Mouse (Mus musculus): ENCODE results near the gene Nr1d1. TPM values are rescaled to one million over a fixed set of nuclear protein-coding genes. Genes with fewer than 3 reads are reported as not detected.

The Nr1d1 gene
- total and polyA plus RNA-seq, 2 experiments from 2014 or later: 6.7 to 10.8 TPM

GRCm38 (mm10) chr11:98746855-98747693, 28.1 kb downstream of the Nr1d1 start:
- Histone ChIP-seq H3K4me1 (ENCODE audit: insufficient read depth) (peaks cover 75% of the 10 kb centered on the region), H3K27me3 (ENCODE audit: insufficient read depth, low read length) (no peaks in the 10 kb centered on the region), H3K4me2 (ENCODE audit: low read depth) (peak overlapping the region; percentile 94), H3K4me3 (ENCODE audit: low read depth, low read length) (peak overlapping the region; percentile 22), H3K27ac (ENCODE audit: low read depth, low read length) (peak overlapping the region; percentile 99), H3K36me3 (ENCODE audit: insufficient read depth) (no peaks in the 10 kb centered on the region), H3K9ac (peak overlapping the region; percentile 50), H3K9me3 (ENCODE audit: low read length) (no peaks in the 10 kb centered on the region)
- peak; percentile 84 for ATAC-seq
- no peak for TF ChIP-seq CTCF (IDR thresholded peaks at IDR 0.05; ENCODE audit: low read depth)
- WGBS: 6% methylated on average over 19 of the region's 19 CpGs
- DNase-seq: peak; percentile 96

- ATAC-seq (no peak), DNase-seq (no peak)
- Histone ChIP-seq H3K27me3 (ENCODE audit: insufficient read depth, low read length) (no peaks in the 10 kb centered on the region), H3K4me3 (ENCODE audit: low read depth, low read length) (peak overlapping the region; percentile 22), H3K4me1 (ENCODE audit: insufficient read depth) (peaks cover 70% of the 10 kb centered on the region), H3K9ac (peak overlapping the region; percentile 50), H3K9me3 (ENCODE audit: low read length) (no peaks in the 10 kb centered on the region), H3K4me2 (ENCODE audit: low read depth) (peak overlapping the region; percentile 94), H3K36me3 (ENCODE audit: insufficient read depth) (no peaks in the 10 kb centered on the region), H3K27ac (ENCODE audit: low read depth, low read length) (peak overlapping the region; percentile 99)
- TF ChIP-seq CTCF (IDR thresholded peaks at IDR 0.05; ENCODE audit: low read depth): no peak
- WGBS: 41% methylated on average over 12 of the region's 12 CpGs
These were observed 28.9 kb downstream of the Nr1d1 start for GRCm38 (mm10) chr11:98745932-98746853.

GRCm38 (mm10) chr11:98744456-98745019, 30.6 kb downstream of the Nr1d1 start:
- Histone ChIP-seq H3K36me3 (ENCODE audit: insufficient read depth) (no peaks in the 10 kb centered on the region), H3K27ac (ENCODE audit: low read depth, low read length) (peak overlapping the region; percentile 99), H3K4me1 (ENCODE audit: insufficient read depth) (peaks cover 67% of the 10 kb centered on the region), H3K4me3 (ENCODE audit: low read depth, low read length) (peak overlapping the region; percentile 97), H3K9ac (peak overlapping the region; percentile 99), H3K4me2 (ENCODE audit: low read depth) (peak overlapping the region; percentile 94), H3K27me3 (ENCODE audit: insufficient read depth, low read length) (no peaks in the 10 kb centered on the region), H3K9me3 (ENCODE audit: low read length) (no peaks in the 10 kb centered on the region)
- DNase-seq (no peak), ATAC-seq (no peak)
- no peak for TF ChIP-seq CTCF (IDR thresholded peaks at IDR 0.05; ENCODE audit: low read depth)
- 24% methylated on average over 7 of the region's 7 CpGs for WGBS

GRCm38 (mm10) chr11:98743655-98744345, 31.3 kb downstream of the Nr1d1 start:
- peaks cover 59% of the 10 kb centered on the region for H3K4me1 ChIP-seq (ENCODE audit: insufficient read depth)
- ATAC-seq (no peak), DNase-seq (no peak)
- peak overlapping the region; percentile 99 for H3K9ac ChIP-seq
- TF ChIP-seq CTCF (IDR thresholded peaks at IDR 0.05; ENCODE audit: low read depth): no peak
- no peaks in the 10 kb centered on the region for H3K9me3 ChIP-seq (ENCODE audit: low read length)
- H3K27ac ChIP-seq (ENCODE audit: low read depth, low read length): peak overlapping the region; percentile 99
- H3K36me3 ChIP-seq (ENCODE audit: insufficient read depth): no peaks in the 10 kb centered on the region
- H3K27me3 ChIP-seq (ENCODE audit: insufficient read depth, low read length): no peaks in the 10 kb centered on the region
- H3K4me2 ChIP-seq (ENCODE audit: low read depth): peak overlapping the region; percentile 94
- H3K4me3 ChIP-seq (ENCODE audit: low read depth, low read length): peak overlapping the region; percentile 97
- under 1% methylated on average over 9 of the region's 9 CpGs for WGBS

GRCm38 (mm10) chr11:98742397-98743291, 32.5 kb downstream of the Nr1d1 start:
- Histone ChIP-seq H3K4me3 (ENCODE audit: low read depth, low read length) (peak overlapping the region; percentile 97), H3K9me3 (ENCODE audit: low read length) (no peaks in the 10 kb centered on the region), H3K36me3 (ENCODE audit: insufficient read depth) (no peaks in the 10 kb centered on the region), H3K4me2 (ENCODE audit: low read depth) (peak overlapping the region; percentile 94), H3K27me3 (ENCODE audit: insufficient read depth, low read length) (no peaks in the 10 kb centered on the region), H3K4me1 (ENCODE audit: insufficient read depth) (peaks cover 55% of the 10 kb centered on the region), H3K27ac (ENCODE audit: low read depth, low read length) (peak overlapping the region; percentile 99), H3K9ac (peak overlapping the region; percentile 99)
- WGBS: 3% methylated on average over 20 of the region's 21 CpGs
- no peak for TF ChIP-seq CTCF (IDR thresholded peaks at IDR 0.05; ENCODE audit: low read depth)
- peak; percentile 73 for DNase-seq
- peak; percentile 9; the same call in 1 of the 2 replicates for ATAC-seq

All from forebrain, postnatal 0 days (tissue).